Mouse (Mus musculus) cerebellum, adult 2 months (tissue): ENCODE results near the gene Adprm. TPM values are rescaled to one million over a fixed set of nuclear protein-coding genes. Genes with fewer than 3 reads are reported as not detected.
"Not testable (repeated sequence)": the region's sequence is repeated elsewhere in the genome, so short reads cannot be mapped to it uniquely, and the experiment has no call there.

Experiments
- DNase-seq, 2 experiments: peaks; one replicate each; pipeline ENCODE4 v3.0.0; 2021
- H3K27ac ChIP-seq: fragments of 200-500 bp; 2 replicates; pipeline ENCODE4 v1.5.1; 2012; ENCODE audit warnings: low read length, control low read depth, inconsistent platforms; ENCODE audit not compliant: insufficient read depth
- H3K27me3 ChIP-seq: fragments of 200-500 bp; 2 replicates; pipeline ENCODE4 v1.6.1; 2012; ENCODE audit warnings: inconsistent platforms, mild to moderate bottlenecking, low read length, moderate library complexity; ENCODE audit not compliant: control insufficient read depth, insufficient read depth
- H3K4me1 ChIP-seq: fragments of 200-500 bp; 2 replicates; pipeline ENCODE4 v1.6.1; 2011; ENCODE audit warnings: low read length; ENCODE audit not compliant: control insufficient read depth, insufficient read depth
- H3K4me3 ChIP-seq: fragments of 200-500 bp; replicated peaks from 2 replicates; pipeline ENCODE3; 2011; ENCODE audit warnings: mild to moderate bottlenecking, low read depth, low read length, control low read depth; ENCODE audit not compliant: insufficient read depth
- CTCF ChIP-seq: fragments of 200-500 bp; IDR thresholded peaks from 2 replicates; pipeline ENCODE4 v1.5.1; 2011; ENCODE audit warnings: low read depth, mild to moderate bottlenecking, control low read depth, low read length, moderate library complexity, borderline replicate concordance; ENCODE audit not compliant: insufficient read depth
- POLR2A ChIP-seq: fragments of 200-500 bp; IDR thresholded peaks from 2 replicates; pipeline ENCODE4 v1.6.1; 2011; ENCODE audit warnings: low read length, control low read depth, borderline replicate concordance; ENCODE audit not compliant: insufficient read depth
- WGBS: fragments of 180-500 bp; shearing (Covaris S2); methylation state at CpG from one replicate; pipeline ENCODE4 v1.1.7; 2018; 5-methylcytosine and 5-hydroxymethylcytosine counted together
- polyA plus RNA-seq: library from polyadenylated mRNA; depleted of rRNA; stranded (reverse); fragments of >200 nt; gene quantifications from 2 replicates; pipeline ENCODE4 v1.2.3, GENCODE M21; 2012

Gene Adprm
- polyA plus RNA-seq, 1 experiment: 28.9 TPM

GRCm38 (mm10) chr11:67031603-67031915 lies 20.8 kb downstream of the Adprm start:
- TF ChIP-seq POLR2A (no peak), CTCF (no peak)
- Histone ChIP-seq H3K27me3 (no peaks in the 10 kb centered on the region), H3K27ac (no peak overlapping the region), H3K4me3 (no peak overlapping the region), H3K4me1 (no peaks in the 10 kb centered on the region)
- no peak for DNase-seq
- 61% methylated on average over 2 of the region's 2 CpGs for WGBS

- TF ChIP-seq CTCF: no peak
- no peak for TF ChIP-seq POLR2A
- H3K27ac ChIP-seq: no peak overlapping the region
- no peak overlapping the region for H3K4me3 ChIP-seq
- no peaks in the 10 kb centered on the region for H3K27me3 ChIP-seq
- no peaks in the 10 kb centered on the region for H3K4me1 ChIP-seq
- 59% methylated on average over 16 of the region's 16 CpGs for WGBS
- no peak for DNase-seq
These were observed 21.3 kb downstream of the Adprm start for GRCm38 (mm10) chr11:67030904-67031602.

GRCm38 (mm10) chr11:67024867-67025477 lies 27.4 kb downstream of the Adprm start, which contains the start of gene Tmem220:
TSS of gene Tmem220 (plus strand) at chr11:67025154.
- Histone ChIP-seq H3K27ac (0 out of 2 replicates have a peak within 1 kb of the TSS, but pooled peaks have one; percentile 1), H3K4me3 (peak within 1 kb of the TSS; percentile 43), H3K4me1 (no peaks in the 10 kb centered on the region), H3K27me3 (no peaks in the 10 kb centered on the region)
- peak; percentile 91 to 92 for DNase-seq
- peak; percentile 82 for TF ChIP-seq CTCF
- peak; percentile 27; the same call in 1 of the 2 replicates for TF ChIP-seq POLR2A
- WGBS: 2% methylated on average over 35 of the region's 35 CpGs

GRCm38 (mm10) chr11:67023802-67024340 lies 28.5 kb downstream of the Adprm start:
- H3K4me3 ChIP-seq: no peak overlapping the region
- TF ChIP-seq POLR2A (no peak), CTCF (no peak)
- no peaks in the 10 kb centered on the region for H3K4me1 ChIP-seq
- WGBS: 48% methylated on average over 6 of the region's 6 CpGs
- no peak overlapping the region for H3K27ac ChIP-seq
- no peaks in the 10 kb centered on the region for H3K27me3 ChIP-seq
- no peak for DNase-seq

GRCm38 (mm10) chr11:67023191-67023590 lies 29.2 kb downstream of the Adprm start:
- not testable (repeated sequence) for DNase-seq, H3K27me3 ChIP-seq, H3K4me1 ChIP-seq, H3K4me3 ChIP-seq, H3K27ac ChIP-seq
- WGBS: 42% methylated on average over 1 of the region's 1 CpGs

GRCm38 (mm10) chr11:67022354-67023115 lies 29.9 kb downstream of the Adprm start:
- Histone ChIP-seq H3K4me1 (no peaks in the 10 kb centered on the region), H3K27me3 (no peaks in the 10 kb centered on the region), H3K4me3 (no peak overlapping the region), H3K27ac (no peak overlapping the region)
- peak; percentile 27; the same call in 1 of the 2 replicates for TF ChIP-seq CTCF
- TF ChIP-seq POLR2A: no peak
- WGBS: 90% methylated on average over 13 of the region's 13 CpGs
- no peak for DNase-seq

GRCm38 (mm10) chr11:67020948-67021347 lies 31.4 kb downstream of the Adprm start:
- 10% methylated on average over 12 of the region's 12 CpGs for WGBS
- Histone ChIP-seq H3K27ac (no peak overlapping the region), H3K4me1 (no peaks in the 10 kb centered on the region), H3K27me3 (no peaks in the 10 kb centered on the region), H3K4me3 (no peak overlapping the region)
- TF ChIP-seq CTCF (peak; percentile 62; the same call in 1 of the 2 replicates), POLR2A (no peak)
- DNase-seq: peak; percentile 48 to 70
